Mouse (Mus musculus) gastrocnemius, postnatal 14 days (tissue): ENCODE results near the gene Casr. TPM values are rescaled to one million over a fixed set of nuclear protein-coding genes. Genes with fewer than 3 reads are reported as not detected.

Source experiments
- DNase-seq: peaks from one replicate; pipeline ENCODE4 v3.0.0; 2021; ENCODE audit warnings: mixed read lengths
- intact Hi-C: fragments of 180-260 bp; cut with DNase I; formaldehyde crosslinking; loops from one replicate; pipeline ENCODE4 v1.15.1; 2025; ENCODE audit warnings: low total_unique reads
- total RNA-seq, 2 experiments: library from RNA; stranded (reverse); gene quantifications; 2 replicates each; pipeline ENCODE4 v1.2.3; 2021

The Casr gene
- total RNA-seq, 2 experiments from 2014 or later, result 0.23 to 0.27 TPM

- DNase-seq, result no peak
These were observed 33.1 kb downstream of the Casr start for GRCm38 (mm10) chr16:36528822-36529221.

GRCm38 (mm10) chr16:36526596-36527282 lies 35.2 kb downstream of the Casr start:
- intact Hi-C loops, result no loop called here
- no peak for DNase-seq

More at GRCm38 (mm10) chr16:36528822-36529221, 33.1 kb downstream of the Casr start:
- intact Hi-C loops, result no loop called here

GRCm38 (mm10) chr16:36523095-36523494 lies 38.8 kb downstream of the Casr start:
- no peak for DNase-seq
- intact Hi-C loops, result no loop called here

- intact Hi-C loops, result no loop called here
- DNase-seq, result no peak
These were observed 45.6 kb downstream of the Casr start for GRCm38 (mm10) chr16:36516355-36516754.

GRCm38 (mm10) chr16:36507300-36507699 lies 54.6 kb downstream of the Casr start:
- DNase-seq, result no peak
- intact Hi-C loops, result no loop called here

- intact Hi-C loops, result no loop called here
These were observed 55.1 kb downstream of the Casr start for GRCm38 (mm10) chr16:36506827-36507226.

GRCm38 (mm10) chr16:36505913-36506312 lies 56.0 kb downstream of the Casr start:
- no peak for DNase-seq
- intact Hi-C loops, result no loop called here

More at GRCm38 (mm10) chr16:36506827-36507226, 55.1 kb downstream of the Casr start:
- no peak for DNase-seq

- intact Hi-C loops, result no loop called here
- DNase-seq, result no peak
These were observed 56.8 kb downstream of the Casr start for GRCm38 (mm10) chr16:36505134-36505533.

- intact Hi-C loops, result no loop called here
- DNase-seq, result no peak
These were observed 59.7 kb downstream of the Casr start for GRCm38 (mm10) chr16:36502286-36502685.

- intact Hi-C loops, result no loop called here
These were observed 69.5 kb downstream of the Casr start for GRCm38 (mm10) chr16:36492420-36492819.

GRCm38 (mm10) chr16:36476866-36477265 lies 85.1 kb downstream of the Casr start:
- intact Hi-C loops, result loop anchor here (10.0 kb wide), 2 partner anchors 148 to 538 kb away; partner anchors contain the start of gene Polq
- DNase-seq, result no peak

More at GRCm38 (mm10) chr16:36492420-36492819, 69.5 kb downstream of the Casr start:
- DNase-seq, result no peak

GRCm38 (mm10) chr16:36475530-36475929 lies 86.4 kb downstream of the Casr start:
- DNase-seq, result no peak
- intact Hi-C loops, result loop anchor here (10.0 kb wide), 2 partner anchors 149 to 539 kb away; partner anchors contain the start of gene Polq

- no peak for DNase-seq
- intact Hi-C loops, result loop anchor here (5.0 to 10.0 kb wide), 3 partner anchors 150 to 540 kb away; partner anchors contain the start of gene Polq
These were observed 87.1 kb downstream of the Casr start for GRCm38 (mm10) chr16:36474849-36475248.

- DNase-seq, result peak; percentile 15
- intact Hi-C loops, result loop anchor here (5.0 to 10.0 kb wide), 3 partner anchors 151 to 541 kb away; partner anchors contain the start of gene Polq
These were observed 88.4 kb downstream of the Casr start for GRCm38 (mm10) chr16:36473217-36474216.

- DNase-seq, result no peak
- intact Hi-C loops, result loop anchor here (5.0 to 10.0 kb wide), 3 partner anchors 154 to 544 kb away; partner anchors contain the start of gene Polq
These were observed 90.8 kb downstream of the Casr start for GRCm38 (mm10) chr16:36471066-36471633.

- DNase-seq, result no peak
- intact Hi-C loops, result loop anchor here (5.0 to 10.0 kb wide), 3 partner anchors 155 to 545 kb away; partner anchors contain the start of gene Polq
These were observed 91.9 kb downstream of the Casr start for GRCm38 (mm10) chr16:36469955-36470478.

- DNase-seq, result no peak
These were observed 92.6 kb downstream of the Casr start for GRCm38 (mm10) chr16:36469367-36469766.

GRCm38 (mm10) chr16:36468862-36469261 lies 93.1 kb downstream of the Casr start:
- intact Hi-C loops, result no loop called here
- no peak for DNase-seq

More at GRCm38 (mm10) chr16:36469367-36469766, 92.6 kb downstream of the Casr start:
- intact Hi-C loops, result no loop called here

GRCm38 (mm10) chr16:36467936-36468335 lies 94.0 kb downstream of the Casr start:
- no peak for DNase-seq
- intact Hi-C loops, result no loop called here
